Mouse (Mus musculus) spleen, adult 18-20 months (tissue): ENCODE results near the gene Pramef8.
A peak's percentile ranks its signal among the peaks of the same experiment; 100 is the strongest.
"Not testable (repeated sequence)": the region's sequence is repeated elsewhere in the genome, so short reads cannot be mapped to it uniquely, and the experiment has no call there.

Experiments used
- DNase-seq, 2 experiments: peaks; one replicate each; pipeline ENCODE4 v3.0.0; 2022; ENCODE audit warnings: mixed read lengths in 2 of 2

Pramef8 gene

DNA sequence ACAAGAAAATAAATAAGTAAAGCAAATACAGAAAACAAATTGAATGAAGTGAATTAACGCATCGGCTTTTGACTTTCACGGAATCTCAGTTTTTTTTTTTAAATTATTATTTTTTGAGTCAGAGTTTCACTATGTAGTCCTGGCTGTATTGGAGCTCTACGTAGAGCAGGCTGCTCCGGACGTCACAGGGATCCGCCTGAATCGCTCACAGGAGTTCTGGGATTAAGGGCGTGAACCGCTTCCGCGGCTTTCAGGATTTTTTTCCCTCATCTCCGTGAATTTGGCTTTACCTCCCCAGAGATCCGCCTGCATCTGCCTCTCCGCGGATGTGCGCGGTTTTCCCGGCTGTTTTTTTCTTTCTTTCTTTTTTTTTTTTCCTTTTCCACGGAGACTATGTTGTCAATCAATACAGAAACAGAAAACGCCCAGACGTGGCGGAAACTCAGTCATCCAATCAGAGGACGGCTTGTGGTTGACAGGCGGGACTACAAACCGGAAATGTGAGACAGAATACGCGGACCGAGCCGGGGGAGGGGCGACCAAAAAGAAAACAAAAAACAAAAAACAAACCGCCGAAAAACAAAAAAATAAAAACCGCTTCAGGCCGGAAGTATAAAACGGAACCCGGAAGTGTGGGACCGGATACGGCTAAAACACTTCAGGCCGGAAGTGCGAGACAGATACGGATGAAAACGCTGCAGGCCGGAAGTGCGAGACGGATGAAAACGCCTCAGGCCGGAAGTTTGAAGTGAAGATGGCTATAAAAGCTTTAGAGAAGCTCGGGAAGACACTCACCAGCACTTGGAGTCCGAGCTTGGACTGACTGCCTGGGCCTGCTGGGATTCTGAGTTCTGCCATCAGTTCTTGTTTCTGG lies at the start of gene Pramef8:
TSS of gene Pramef8 (plus strand) at position 208 of the 874 bp plus-strand sequence.
- DNase-seq, result peak; percentile 76 to 80

- DNase-seq, result no peak
Observed at GRCm38 (mm10) chr4:143366415-143367041, 45.7 kb upstream of the Pramef8 start.

DNA sequence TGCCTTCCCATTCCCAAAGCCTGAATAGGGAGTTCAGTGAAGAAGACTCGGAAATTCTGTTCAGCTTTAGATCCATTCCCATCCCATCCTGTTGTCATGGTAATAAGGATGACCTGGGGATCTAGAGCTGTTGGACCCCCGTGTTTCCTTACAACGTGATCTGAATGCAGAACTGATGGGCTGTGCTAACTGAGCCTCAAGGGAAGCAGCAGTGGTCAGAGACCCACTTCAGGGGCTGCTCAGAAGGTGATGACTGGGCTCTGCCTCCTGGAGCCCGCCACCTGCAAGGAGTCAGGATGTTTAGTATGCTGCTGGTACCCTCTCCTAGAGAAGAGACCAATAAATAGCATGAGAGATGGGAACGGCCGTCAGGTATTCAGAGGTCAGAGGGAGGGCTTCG lies 32.7 kb upstream of the Pramef8 start:
- DNase-seq, result no peak

GRCm38 (mm10) chr4:143379931-143380715 lies 32.1 kb upstream of the Pramef8 start:
- no peak for DNase-seq

- DNase-seq, result peak in 1 of 2 experiments; percentile 21
Observed at GRCm38 (mm10) chr4:143380716-143381004, 31.6 kb upstream of the Pramef8 start.

DNA sequence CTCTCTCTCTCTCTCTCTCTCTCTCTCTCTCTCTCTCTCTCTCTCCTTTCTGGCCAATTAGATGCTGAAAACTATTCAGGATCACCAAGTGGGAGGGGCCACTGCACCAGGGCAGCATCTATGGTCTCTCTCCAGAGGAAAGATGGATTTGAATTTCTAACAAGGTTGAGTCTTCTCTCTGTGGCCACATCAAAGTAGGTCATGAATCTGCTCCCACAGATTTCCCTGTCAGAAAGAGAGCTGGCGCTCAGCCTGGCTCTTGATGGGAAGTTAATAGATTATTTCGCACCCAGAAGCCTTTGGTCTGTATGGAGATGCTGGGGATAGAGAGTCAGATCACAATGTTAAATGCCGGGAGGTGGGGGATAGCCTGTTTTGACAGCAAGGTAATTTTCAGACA lies 30.1 kb upstream of the Pramef8 start:
- DNase-seq, result no peak

- DNase-seq, result no peak
Observed at GRCm38 (mm10) chr4:143383646-143384045, 28.6 kb upstream of the Pramef8 start.

- peak in 1 of 2 experiments; percentile 4 for DNase-seq
Observed at GRCm38 (mm10) chr4:143388955-143389702, 23.1 kb upstream of the Pramef8 start.

- DNase-seq, result no peak
Observed at GRCm38 (mm10) chr4:143394181-143394580, 18.0 kb upstream of the Pramef8 start, which contains the start of gene Pramel1. Pramel1 (plus strand) TSS chr4:143394428.

GRCm38 (mm10) chr4:143411566-143412218 lies 534 bp upstream of the Pramef8 start:
- DNase-seq, result no peak

- no peak for DNase-seq
Observed at GRCm38 (mm10) chr4:143413621-143414020, 1.4 kb downstream of the Pramef8 start.

DNA sequence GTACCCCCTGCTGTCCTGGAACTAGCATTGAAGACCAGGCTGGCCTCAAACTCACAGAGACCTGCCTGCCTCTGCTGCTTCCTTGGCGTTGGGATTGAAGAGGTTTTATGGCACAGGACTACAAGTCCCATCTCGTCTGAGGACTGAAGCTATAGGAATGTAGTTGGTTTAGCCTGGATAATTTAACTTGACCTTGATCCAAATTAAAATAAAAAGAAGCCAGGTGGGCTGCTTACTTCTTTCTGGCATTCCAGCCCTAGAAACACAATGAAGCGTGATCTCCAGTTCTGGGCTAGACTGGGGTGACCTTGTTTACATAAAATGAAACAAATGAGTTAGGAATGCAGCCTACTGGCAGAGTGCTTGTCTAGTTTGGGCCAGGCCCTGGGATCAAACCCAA lies 1.9 kb downstream of the Pramef8 start:
- DNase-seq, result no peak

DNA sequence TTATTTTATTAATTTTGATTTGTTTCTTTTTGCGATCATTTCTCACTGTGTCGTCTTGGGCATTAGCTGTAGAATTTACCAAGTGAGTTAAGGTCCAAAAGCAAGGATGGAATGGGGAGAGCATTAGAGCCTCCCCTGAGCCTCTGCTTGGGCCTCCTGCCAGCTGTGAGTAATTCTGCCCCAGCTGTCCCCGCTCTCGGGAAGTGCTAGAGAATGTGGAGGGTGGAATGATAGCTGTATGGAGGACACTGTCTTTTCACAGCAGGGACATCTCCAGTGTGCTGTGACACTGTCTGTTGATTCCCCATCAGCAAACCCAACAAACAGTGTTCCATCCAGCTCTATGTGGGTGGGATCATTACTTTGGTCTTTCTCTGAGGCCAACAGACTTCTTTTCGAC lies 14.5 kb downstream of the Pramef8 start:
- not testable (repeated sequence) for DNase-seq

DNA sequence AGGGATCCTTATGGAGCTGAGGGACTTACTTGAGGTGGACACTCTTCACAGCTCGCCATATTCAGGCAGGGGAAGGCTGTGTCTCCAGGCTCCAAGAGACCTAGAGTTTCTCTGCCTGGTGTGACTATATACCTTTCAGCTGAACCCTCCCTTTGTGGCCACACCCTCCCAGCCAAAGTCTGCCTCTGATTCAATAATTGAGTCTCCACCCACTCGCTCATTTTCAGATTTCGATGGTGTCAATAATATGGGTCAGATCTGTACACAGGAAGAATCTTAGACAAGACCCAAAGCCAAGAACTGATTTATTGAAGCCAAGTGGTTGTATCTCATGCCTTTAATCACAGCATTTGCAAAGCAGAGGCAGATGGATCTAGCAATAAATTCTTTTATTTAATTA lies 38.0 kb downstream of the Pramef8 start, which contains the start of gene Oog4:
TSS of gene Oog4 (minus strand) at position 101 of the 400 bp plus-strand sequence.
- DNase-seq, result no peak
